Mouse (Mus musculus): Measurements from ENCODE around the gene Fam124a. TPM values are rescaled to one million over a fixed set of nuclear protein-coding genes. Genes with fewer than 3 reads are reported as not detected.

The Fam124a gene
- polyA plus RNA-seq, 1 experiment from 2014 or later = 3.2 TPM

DNA sequence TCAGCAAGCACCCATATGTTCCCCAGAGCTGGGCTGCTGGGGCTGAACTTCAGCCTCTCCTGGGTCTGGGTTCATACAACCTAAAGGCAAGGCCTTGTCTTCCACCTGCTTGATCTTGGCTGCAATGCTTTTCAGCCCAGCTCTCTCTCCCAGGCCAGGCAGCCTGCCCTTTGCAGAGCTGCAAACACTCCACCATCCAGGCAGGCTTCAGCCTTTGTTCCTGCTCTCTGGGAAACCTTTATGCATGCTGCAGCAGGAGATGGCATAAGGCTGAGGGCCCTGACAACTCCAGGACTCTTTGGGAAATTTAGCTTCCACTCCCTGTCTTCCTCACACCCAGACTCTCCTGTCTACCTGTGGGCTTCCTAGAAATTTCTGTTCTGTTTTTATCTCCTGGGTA is 29.1 kb downstream of the Fam124a start:
- no peak overlapping the region for H3K27ac ChIP-seq (ENCODE audit: low read depth)
- DNase-seq = no peak
- no peak overlapping the region for H3K9ac ChIP-seq (replicated peaks)
- H3K4me2 ChIP-seq (ENCODE audit: low read depth, low read length) = no peak overlapping the region
- no peak overlapping the region for H3K4me3 ChIP-seq (ENCODE audit: low read depth, low read length)
- no peaks in the 10 kb centered on the region for H3K9me3 ChIP-seq (ENCODE audit: low read length)
- no peaks in the 10 kb centered on the region for H3K36me3 ChIP-seq (replicated peaks; ENCODE audit: insufficient read depth, low read length)
- H3K27me3 ChIP-seq (ENCODE audit: insufficient read depth, low read length) = no peaks in the 10 kb centered on the region
- TF ChIP-seq EP300 (IDR thresholded peaks at IDR 0.05; ENCODE audit: low read depth) (no peak), CTCF (IDR thresholded peaks at IDR 0.05; ENCODE audit: low read depth) (no peak)
- 0 out of 2 replicates have a peak, but pooled peaks cover 3% of the 10 kb centered on the region for H3K4me1 ChIP-seq (ENCODE audit: insufficient read depth)
- no peak for ATAC-seq

DNA sequence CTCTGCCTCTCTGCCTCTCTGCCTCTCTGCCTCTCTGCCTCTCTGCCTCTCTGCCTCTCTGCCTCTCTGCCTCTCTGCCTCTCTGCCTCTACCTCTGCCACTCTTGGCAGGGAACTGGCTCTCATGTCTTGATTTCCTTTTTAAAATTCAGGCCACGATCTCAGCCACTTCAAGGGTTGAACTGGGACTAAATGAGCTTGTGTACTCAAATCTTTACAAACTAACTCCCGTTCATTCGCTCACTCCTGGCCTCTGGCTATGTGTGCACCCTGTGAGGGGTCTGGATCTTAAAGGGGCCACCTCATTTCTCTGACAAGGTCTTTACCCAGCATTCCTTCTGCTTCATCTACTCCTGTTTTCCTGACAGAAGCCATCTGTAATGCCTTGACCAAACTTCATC is 29.8 kb downstream of the Fam124a start:
- H3K27me3 ChIP-seq (ENCODE audit: insufficient read depth, low read length) = no peaks in the 10 kb centered on the region
- H3K4me2 ChIP-seq (ENCODE audit: low read depth, low read length) = no peak overlapping the region
- no peaks in the 10 kb centered on the region for H3K36me3 ChIP-seq (replicated peaks; ENCODE audit: insufficient read depth, low read length)
- ATAC-seq (no peak), DNase-seq (no peak)
- H3K4me1 ChIP-seq (ENCODE audit: insufficient read depth) = 0 out of 2 replicates have a peak, but pooled peaks cover 3% of the 10 kb centered on the region
- TF ChIP-seq EP300 (IDR thresholded peaks at IDR 0.05; ENCODE audit: low read depth) (no peak), CTCF (IDR thresholded peaks at IDR 0.05; ENCODE audit: low read depth) (no peak)
- no peak overlapping the region for H3K4me3 ChIP-seq (ENCODE audit: low read depth, low read length)
- H3K9ac ChIP-seq (replicated peaks) = no peak overlapping the region
- no peaks in the 10 kb centered on the region for H3K9me3 ChIP-seq (ENCODE audit: low read length)
- WGBS (ENCODE audit: insufficient replicate concordance) = 58% methylated on average over 3 of the region's 3 CpGs
- H3K27ac ChIP-seq (ENCODE audit: low read depth) = no peak overlapping the region

DNA sequence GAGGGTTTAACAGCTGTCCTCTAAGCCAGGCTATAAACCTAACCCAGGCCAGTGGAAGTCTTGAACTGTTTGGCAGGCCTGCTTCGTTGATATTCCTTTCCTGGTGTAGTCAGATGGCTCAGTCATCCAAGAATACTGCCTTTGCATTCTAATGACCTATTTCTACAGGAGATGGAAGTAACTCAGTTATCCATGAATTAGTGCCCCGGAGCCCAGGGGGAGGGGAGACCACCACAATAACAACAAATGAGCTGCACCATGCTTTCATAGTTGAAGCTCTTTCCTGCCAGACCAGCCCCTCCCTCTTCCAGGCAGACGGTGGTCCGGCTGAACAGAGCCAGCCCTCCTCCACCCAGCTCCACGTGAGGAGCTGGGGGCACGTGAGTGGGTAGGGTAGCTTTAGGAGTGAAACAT is 44.6 kb downstream of the Fam124a start:
- 75% methylated on average over 6 of the region's 6 CpGs for WGBS (ENCODE audit: insufficient replicate concordance)
- H3K9me3 ChIP-seq (ENCODE audit: low read length) = no peaks in the 10 kb centered on the region
- no peak overlapping the region for H3K27ac ChIP-seq (ENCODE audit: low read depth)
- TF ChIP-seq EP300 (IDR thresholded peaks at IDR 0.05; ENCODE audit: low read depth) = no peak
- TF ChIP-seq CTCF (IDR thresholded peaks at IDR 0.05; ENCODE audit: low read depth) = no peak
- no peaks in the 10 kb centered on the region for H3K27me3 ChIP-seq (ENCODE audit: insufficient read depth, low read length)
- H3K36me3 ChIP-seq (replicated peaks; ENCODE audit: insufficient read depth, low read length) = no peaks in the 10 kb centered on the region
- H3K4me3 ChIP-seq (ENCODE audit: low read depth, low read length) = no peak overlapping the region
- H3K4me2 ChIP-seq (ENCODE audit: low read depth, low read length) = no peak overlapping the region
- H3K9ac ChIP-seq (replicated peaks) = no peak overlapping the region
- H3K4me1 ChIP-seq (ENCODE audit: insufficient read depth) = no peaks in the 10 kb centered on the region
- DNase-seq (no peak), ATAC-seq (no peak)

DNA sequence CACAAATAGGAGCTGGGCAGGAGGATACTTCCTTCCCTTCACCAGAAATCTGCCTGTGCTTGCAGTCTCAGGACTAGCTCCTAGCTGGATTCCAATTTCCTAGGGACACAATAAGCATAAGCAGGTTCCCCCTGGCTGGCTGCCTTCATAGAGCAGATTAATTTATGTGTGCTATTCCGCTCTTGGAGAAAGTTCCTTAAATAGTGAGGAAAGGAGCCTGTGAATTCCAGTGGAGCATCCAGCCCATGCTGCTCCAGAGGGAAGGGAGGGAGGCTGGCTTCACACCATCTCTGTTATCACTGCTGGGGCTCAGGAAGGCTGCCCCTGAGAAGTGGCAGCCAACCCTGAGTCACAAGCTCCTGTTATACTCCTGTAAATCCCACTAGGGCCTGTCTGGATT is 46.7 kb downstream of the Fam124a start:
- no peak for TF ChIP-seq CTCF (IDR thresholded peaks at IDR 0.05; ENCODE audit: low read depth)
- no peak for TF ChIP-seq EP300 (IDR thresholded peaks at IDR 0.05; ENCODE audit: low read depth)
- no peak overlapping the region for H3K9ac ChIP-seq (replicated peaks)
- no peaks in the 10 kb centered on the region for H3K27me3 ChIP-seq (ENCODE audit: insufficient read depth, low read length)
- no peaks in the 10 kb centered on the region for H3K9me3 ChIP-seq (ENCODE audit: low read length)
- 75% methylated on average over 1 of the region's 1 CpGs for WGBS (ENCODE audit: insufficient replicate concordance)
- no peaks in the 10 kb centered on the region for H3K4me1 ChIP-seq (ENCODE audit: insufficient read depth)
- DNase-seq = no peak
- no peaks in the 10 kb centered on the region for H3K36me3 ChIP-seq (replicated peaks; ENCODE audit: insufficient read depth, low read length)
- no peak for ATAC-seq
- no peak overlapping the region for H3K4me3 ChIP-seq (ENCODE audit: low read depth, low read length)
- no peak overlapping the region for H3K27ac ChIP-seq (ENCODE audit: low read depth)
- no peak overlapping the region for H3K4me2 ChIP-seq (ENCODE audit: low read depth, low read length)

DNA sequence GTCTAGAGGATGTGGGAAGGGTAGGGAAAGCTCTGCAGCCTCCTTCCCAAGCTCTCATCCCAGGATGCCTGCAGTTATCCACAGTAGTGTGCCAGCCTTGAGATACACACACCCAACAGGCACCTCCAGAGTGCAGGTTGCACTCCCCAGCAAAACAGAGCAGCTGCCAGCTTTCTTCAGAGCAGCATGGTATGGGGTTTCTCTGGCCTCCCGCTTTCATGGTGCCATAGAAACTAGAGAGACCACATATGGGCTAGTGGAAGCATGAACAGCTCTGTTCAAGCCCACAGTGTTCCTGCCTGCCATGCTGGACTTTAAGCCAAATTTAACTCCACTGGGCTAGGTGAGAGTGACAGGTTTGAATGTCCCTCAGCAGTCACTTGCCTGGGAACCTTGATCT is 47.3 kb downstream of the Fam124a start:
- H3K36me3 ChIP-seq (replicated peaks; ENCODE audit: insufficient read depth, low read length) = no peaks in the 10 kb centered on the region
- 95% methylated on average over 1 of the region's 1 CpGs for WGBS (ENCODE audit: insufficient replicate concordance)
- no peak overlapping the region for H3K4me2 ChIP-seq (ENCODE audit: low read depth, low read length)
- H3K9me3 ChIP-seq (ENCODE audit: low read length) = no peaks in the 10 kb centered on the region
- no peak for ATAC-seq
- no peaks in the 10 kb centered on the region for H3K4me1 ChIP-seq (ENCODE audit: insufficient read depth)
- no peak overlapping the region for H3K27ac ChIP-seq (ENCODE audit: low read depth)
- H3K9ac ChIP-seq (replicated peaks) = no peak overlapping the region
- no peak overlapping the region for H3K4me3 ChIP-seq (ENCODE audit: low read depth, low read length)
- TF ChIP-seq EP300 (IDR thresholded peaks at IDR 0.05; ENCODE audit: low read depth) (no peak), CTCF (IDR thresholded peaks at IDR 0.05; ENCODE audit: low read depth) (no peak)
- no peak for DNase-seq
- no peaks in the 10 kb centered on the region for H3K27me3 ChIP-seq (ENCODE audit: insufficient read depth, low read length)

DNA sequence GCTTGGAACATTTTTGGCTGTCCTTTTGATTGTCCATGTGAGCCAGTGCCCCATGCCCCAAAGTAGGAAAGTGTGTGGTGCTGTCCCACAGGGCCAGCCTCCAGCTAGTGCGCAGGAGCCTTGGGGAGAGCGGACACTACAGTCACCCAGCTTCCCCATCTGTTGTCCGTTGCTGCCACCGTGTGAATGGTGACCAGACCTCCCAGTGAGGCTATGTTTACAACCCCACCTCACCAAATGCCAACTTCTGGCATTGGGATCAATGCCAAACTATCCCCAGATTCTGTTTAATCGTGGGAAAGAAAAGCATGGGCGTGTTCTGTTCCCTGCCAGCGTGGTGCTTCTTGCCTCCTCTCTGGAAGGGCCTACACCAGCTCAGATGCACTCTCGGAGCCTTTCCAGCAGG is 52.3 kb downstream of the Fam124a start:
- TF ChIP-seq CTCF (IDR thresholded peaks at IDR 0.05; ENCODE audit: low read depth) (peak; percentile 14; the same call in 1 of the 2 replicates), EP300 (IDR thresholded peaks at IDR 0.05; ENCODE audit: low read depth) (no peak)
- H3K36me3 ChIP-seq (replicated peaks; ENCODE audit: insufficient read depth, low read length) = no peaks in the 10 kb centered on the region
- 74% methylated on average over 8 of the region's 8 CpGs for WGBS (ENCODE audit: insufficient replicate concordance)
- DNase-seq (no peak), ATAC-seq (no peak)
- no peak overlapping the region for H3K27ac ChIP-seq (ENCODE audit: low read depth)
- H3K4me2 ChIP-seq (ENCODE audit: low read depth, low read length) = no peak overlapping the region
- H3K4me3 ChIP-seq (ENCODE audit: low read depth, low read length) = no peak overlapping the region
- no peaks in the 10 kb centered on the region for H3K27me3 ChIP-seq (ENCODE audit: insufficient read depth, low read length)
- no peaks in the 10 kb centered on the region for H3K9me3 ChIP-seq (ENCODE audit: low read length)
- no peak overlapping the region for H3K9ac ChIP-seq (replicated peaks)
- no peaks in the 10 kb centered on the region for H3K4me1 ChIP-seq (ENCODE audit: insufficient read depth)

DNA sequence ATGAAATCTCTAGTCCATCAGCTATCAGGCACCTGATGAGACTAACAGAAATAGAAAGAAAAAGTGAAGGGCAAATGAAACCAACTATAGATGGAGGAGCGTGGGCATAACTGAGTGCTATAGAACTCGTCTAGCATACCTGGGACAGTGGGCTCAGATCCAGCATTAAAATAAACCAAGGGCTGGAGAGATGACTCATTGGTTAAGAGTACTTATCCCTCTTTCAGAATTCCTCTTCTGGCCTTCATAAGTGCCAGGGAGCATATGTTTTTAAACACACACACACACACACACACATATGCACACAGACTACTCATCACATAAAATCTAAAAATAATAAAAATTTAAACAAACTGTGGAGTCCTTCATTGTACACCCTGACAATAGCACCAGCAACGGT is 54.4 kb downstream of the Fam124a start:
- ATAC-seq = no peak
- Histone ChIP-seq H3K27me3 (ENCODE audit: insufficient read depth, low read length) (no peaks in the 10 kb centered on the region), H3K9me3 (ENCODE audit: low read length) (no peaks in the 10 kb centered on the region), H3K4me1 (ENCODE audit: insufficient read depth) (no peaks in the 10 kb centered on the region), H3K4me3 (ENCODE audit: low read depth, low read length) (no peak overlapping the region), H3K36me3 (replicated peaks; ENCODE audit: insufficient read depth, low read length) (no peaks in the 10 kb centered on the region), H3K9ac (replicated peaks) (no peak overlapping the region), H3K4me2 (ENCODE audit: low read depth, low read length) (no peak overlapping the region), H3K27ac (ENCODE audit: low read depth) (no peak overlapping the region)
- no peak for DNase-seq
- 67% methylated on average over 3 of the region's 3 CpGs for WGBS (ENCODE audit: insufficient replicate concordance)
- TF ChIP-seq CTCF (IDR thresholded peaks at IDR 0.05; ENCODE audit: low read depth) (no peak), EP300 (IDR thresholded peaks at IDR 0.05; ENCODE audit: low read depth) (no peak)

Data from liver, postnatal 0 days (tissue).